Mouse (Mus musculus) midbrain, embryonic 13.5 days (tissue): Measurements from ENCODE around the gene Cftr. TPM values are rescaled to one million over a fixed set of nuclear protein-coding genes. Genes with fewer than 3 reads are reported as not detected.

Experiments
- ATAC-seq: fragments of 200-750 bp; cut with Nextera tagmentation; 2 replicates; pipeline ENCODE4 v1.8.0; 2017; ENCODE audit warnings: mild to moderate bottlenecking, moderate TSS enrichment, moderate library complexity
- H3K27ac ChIP-seq: fragments of 300-500 bp; sonication (generic); 2 replicates; pipeline ENCODE4 v1.5.1; 2015; ENCODE audit warnings: inconsistent platforms, mild to moderate bottlenecking, moderate library complexity
- H3K27me3 ChIP-seq: fragments of 300-500 bp; sonication (generic); 2 replicates; pipeline ENCODE4 v1.6.1; 2015; ENCODE audit warnings: mild to moderate bottlenecking, inconsistent platforms
- H3K36me3 ChIP-seq: fragments of 300-500 bp; sonication (generic); 2 replicates; pipeline ENCODE4 v1.6.1; 2015; ENCODE audit warnings: mild to moderate bottlenecking, inconsistent platforms
- H3K4me1 ChIP-seq: fragments of 300-500 bp; sonication (generic); replicated peaks from 2 replicates; pipeline ENCODE4 v1.6.1; 2015; ENCODE audit warnings: inconsistent platforms
- H3K4me2 ChIP-seq: fragments of 300-500 bp; sonication (generic); replicated peaks from 2 replicates; pipeline ENCODE4 v1.6.1; 2015; ENCODE audit warnings: moderate library complexity, mild to moderate bottlenecking, inconsistent platforms
- H3K4me3 ChIP-seq: fragments of 300-500 bp; sonication (generic); replicated peaks from 2 replicates; pipeline ENCODE4 v1.5.1; 2015; ENCODE audit warnings: mild to moderate bottlenecking, inconsistent platforms
- H3K9ac ChIP-seq: fragments of 300-500 bp; sonication (generic); replicated peaks from 2 replicates; pipeline ENCODE4 v1.6.1; 2015; ENCODE audit warnings: mild to moderate bottlenecking, inconsistent platforms
- H3K9me3 ChIP-seq: fragments of 300-500 bp; sonication (generic); 2 replicates; pipeline ENCODE4 v1.6.1; 2016; ENCODE audit warnings: mild to moderate bottlenecking, inconsistent platforms
- WGBS: fragments of 180-500 bp; shearing (Covaris S2); methylation state at CpG from one replicate; pipeline ENCODE4 v1.1.7; 2015; 5-methylcytosine and 5-hydroxymethylcytosine counted together
- polyA plus RNA-seq: library from polyadenylated mRNA; unstranded; fragments of >200 nt; fragmentation: Nextera tagmentation; extraction: Ambion mirVana; gene quantifications from 2 replicates; pipeline ENCODE4 v1.2.1, GENCODE M21; 2015

The Cftr gene
- 0.22 and 0.30 TPM in 2 replicates for polyA plus RNA-seq

- peak within 1 kb of the TSS; percentile 74 for H3K4me2 ChIP-seq
- no peaks in the 10 kb centered on the region for H3K36me3 ChIP-seq
- 2% methylated on average over 42 of the region's 45 CpGs for WGBS
- peak within 1 kb of the TSS; percentile 66 for H3K9ac ChIP-seq
- peaks cover 10% of the 10 kb centered on the region; the same call in 1 of the 2 replicates for H3K27me3 ChIP-seq
- no peaks in the 10 kb centered on the region for H3K9me3 ChIP-seq
- peak within 1 kb of the TSS; percentile 53 for H3K4me3 ChIP-seq
- 0 out of 2 replicates have a peak, but pooled peaks cover 3% of the 10 kb centered on the region for H3K4me1 ChIP-seq
- H3K27ac ChIP-seq, result no peak within 1 kb of the TSS
- ATAC-seq, result peak; percentile 97
These were observed at the start of gene Cftr for GRCm38 (mm10) chr6:18170311-18170922. Gene Cftr, plus strand, starts transcription at chr6:18170687.

- no peaks in the 10 kb centered on the region for H3K36me3 ChIP-seq
- no peak overlapping the region for H3K4me2 ChIP-seq
- H3K9me3 ChIP-seq, result no peaks in the 10 kb centered on the region
- no peaks in the 10 kb centered on the region for H3K4me1 ChIP-seq
- H3K9ac ChIP-seq, result no peak overlapping the region
- H3K4me3 ChIP-seq, result no peak overlapping the region
- H3K27me3 ChIP-seq, result no peaks in the 10 kb centered on the region
- ATAC-seq, result no peak
- no peak overlapping the region for H3K27ac ChIP-seq
- 78% methylated on average over 2 of the region's 2 CpGs for WGBS
These were observed 43.1 kb upstream of the Cftr start for GRCm38 (mm10) chr6:18127206-18127983.

- no peak overlapping the region for H3K4me3 ChIP-seq
- no peaks in the 10 kb centered on the region for H3K9me3 ChIP-seq
- H3K4me1 ChIP-seq, result no peaks in the 10 kb centered on the region
- 82% methylated on average over 4 of the region's 4 CpGs for WGBS
- H3K9ac ChIP-seq, result no peak overlapping the region
- ATAC-seq, result no peak
- H3K27me3 ChIP-seq, result no peaks in the 10 kb centered on the region
- no peaks in the 10 kb centered on the region for H3K36me3 ChIP-seq
- H3K4me2 ChIP-seq, result no peak overlapping the region
- no peak overlapping the region for H3K27ac ChIP-seq
These were observed 42.4 kb upstream of the Cftr start for GRCm38 (mm10) chr6:18128059-18128458.

GRCm38 (mm10) chr6:18135246-18135645, 35.2 kb upstream of the Cftr start:
- Histone ChIP-seq H3K27ac (no peak overlapping the region), H3K9ac (no peak overlapping the region), H3K36me3 (no peaks in the 10 kb centered on the region), H3K4me3 (no peak overlapping the region), H3K27me3 (no peaks in the 10 kb centered on the region), H3K9me3 (no peaks in the 10 kb centered on the region), H3K4me2 (no peak overlapping the region), H3K4me1 (no peaks in the 10 kb centered on the region)
- WGBS, result 54% methylated on average over 1 of the region's 1 CpGs
- no peak for ATAC-seq

GRCm38 (mm10) chr6:18153031-18153430, 17.5 kb upstream of the Cftr start:
- Histone ChIP-seq H3K4me3 (no peak overlapping the region), H3K36me3 (no peaks in the 10 kb centered on the region), H3K27ac (no peak overlapping the region), H3K9ac (no peak overlapping the region), H3K4me2 (no peak overlapping the region), H3K27me3 (no peaks in the 10 kb centered on the region), H3K9me3 (no peaks in the 10 kb centered on the region), H3K4me1 (no peaks in the 10 kb centered on the region)
- 78% methylated on average over 4 of the region's 4 CpGs for WGBS
- no peak for ATAC-seq

GRCm38 (mm10) chr6:18169618-18170017, 869 bp upstream of the Cftr start:
- 87% methylated on average over 1 of the region's 1 CpGs for WGBS
- H3K36me3 ChIP-seq, result no peaks in the 10 kb centered on the region
- ATAC-seq, result peak; percentile 44; the same call in 1 of the 2 replicates
- H3K27ac ChIP-seq, result no peak overlapping the region
- H3K27me3 ChIP-seq, result peaks cover 10% of the 10 kb centered on the region; the same call in 1 of the 2 replicates
- H3K4me1 ChIP-seq, result 0 out of 2 replicates have a peak, but pooled peaks cover 3% of the 10 kb centered on the region
- H3K4me3 ChIP-seq, result no peak overlapping the region
- H3K4me2 ChIP-seq, result no peak overlapping the region
- H3K9me3 ChIP-seq, result no peaks in the 10 kb centered on the region
- no peak overlapping the region for H3K9ac ChIP-seq

GRCm38 (mm10) chr6:18171614-18172013, 1.1 kb downstream of the Cftr start:
- no peak overlapping the region for H3K4me3 ChIP-seq
- no peaks in the 10 kb centered on the region for H3K36me3 ChIP-seq
- H3K9me3 ChIP-seq, result no peaks in the 10 kb centered on the region
- ATAC-seq, result 0 out of 2 replicates have a peak, but pooled peaks have one; percentile 36
- H3K4me1 ChIP-seq, result 0 out of 2 replicates have a peak, but pooled peaks cover 3% of the 10 kb centered on the region
- no peak overlapping the region for H3K9ac ChIP-seq
- 48% methylated on average over 8 of the region's 8 CpGs for WGBS
- no peak overlapping the region for H3K4me2 ChIP-seq
- H3K27ac ChIP-seq, result no peak overlapping the region
- peaks cover 10% of the 10 kb centered on the region; the same call in 1 of the 2 replicates for H3K27me3 ChIP-seq

GRCm38 (mm10) chr6:18177509-18177908, 7.0 kb downstream of the Cftr start:
- ATAC-seq, result no peak
- Histone ChIP-seq H3K4me1 (no peaks in the 10 kb centered on the region), H3K4me2 (no peak overlapping the region), H3K36me3 (no peaks in the 10 kb centered on the region), H3K9me3 (no peaks in the 10 kb centered on the region), H3K27ac (no peak overlapping the region), H3K9ac (no peak overlapping the region), H3K27me3 (no peaks in the 10 kb centered on the region; the same call in 1 of the 2 replicates), H3K4me3 (no peak overlapping the region)
- WGBS, result 76% methylated on average over 2 of the region's 2 CpGs

GRCm38 (mm10) chr6:18180665-18181064, 10.2 kb downstream of the Cftr start:
- no peak overlapping the region for H3K9ac ChIP-seq
- WGBS, result 66% methylated on average over 3 of the region's 3 CpGs
- no peak overlapping the region for H3K27ac ChIP-seq
- no peaks in the 10 kb centered on the region for H3K27me3 ChIP-seq
- H3K9me3 ChIP-seq, result no peaks in the 10 kb centered on the region
- H3K4me3 ChIP-seq, result no peak overlapping the region
- no peaks in the 10 kb centered on the region for H3K36me3 ChIP-seq
- no peaks in the 10 kb centered on the region for H3K4me1 ChIP-seq
- no peak overlapping the region for H3K4me2 ChIP-seq
- ATAC-seq, result no peak

GRCm38 (mm10) chr6:18182903-18183302, 12.4 kb downstream of the Cftr start:
- Histone ChIP-seq H3K4me1 (no peaks in the 10 kb centered on the region), H3K4me3 (no peak overlapping the region), H3K4me2 (no peak overlapping the region), H3K27ac (no peak overlapping the region), H3K36me3 (no peaks in the 10 kb centered on the region), H3K9ac (no peak overlapping the region), H3K27me3 (no peaks in the 10 kb centered on the region), H3K9me3 (no peaks in the 10 kb centered on the region)
- ATAC-seq, result no peak

GRCm38 (mm10) chr6:18220691-18221090, 50.2 kb downstream of the Cftr start:
- Histone ChIP-seq H3K36me3 (no peaks in the 10 kb centered on the region), H3K9me3 (no peaks in the 10 kb centered on the region), H3K4me1 (no peaks in the 10 kb centered on the region), H3K9ac (no peak overlapping the region), H3K27me3 (no peaks in the 10 kb centered on the region), H3K4me2 (no peak overlapping the region), H3K27ac (no peak overlapping the region), H3K4me3 (no peak overlapping the region)
- 89% methylated on average over 1 of the region's 1 CpGs for WGBS
- no peak for ATAC-seq

GRCm38 (mm10) chr6:18223206-18223605, 52.7 kb downstream of the Cftr start:
- Histone ChIP-seq H3K9ac (no peak overlapping the region), H3K4me2 (no peak overlapping the region), H3K4me3 (no peak overlapping the region), H3K4me1 (no peaks in the 10 kb centered on the region), H3K9me3 (no peaks in the 10 kb centered on the region), H3K36me3 (no peaks in the 10 kb centered on the region), H3K27me3 (no peaks in the 10 kb centered on the region), H3K27ac (no peak overlapping the region)
- 98% methylated on average over 4 of the region's 4 CpGs for WGBS
- no peak for ATAC-seq
